Mouse (Mus musculus) testis, adult 2 months (tissue): Measurements from ENCODE around the gene Olfr1043. TPM values are rescaled to one million over a fixed set of nuclear protein-coding genes. Genes with fewer than 3 reads are reported as not detected.
"Not testable (repeated sequence)": the region's sequence is repeated elsewhere in the genome, so short reads cannot be mapped to it uniquely, and the experiment has no call there.

Experiments used
- H3K27ac ChIP-seq: fragments of 200-500 bp; 2 replicates; pipeline ENCODE4 v1.5.1; 2012; ENCODE audit warnings: low read depth, low read length; ENCODE audit not compliant: control insufficient read depth, insufficient read depth
- H3K27me3 ChIP-seq: fragments of 200-500 bp; 2 replicates; pipeline ENCODE4 v1.6.1; 2012; ENCODE audit warnings: mild to moderate bottlenecking, low read length, moderate library complexity; ENCODE audit not compliant: control insufficient read depth, insufficient read depth
- H3K36me3 ChIP-seq: fragments of 200-500 bp; 2 replicates; pipeline ENCODE4 v1.6.1; 2012; ENCODE audit warnings: mild to moderate bottlenecking, low read length; ENCODE audit not compliant: control insufficient read depth, insufficient read depth
- H3K4me1 ChIP-seq: fragments of 200-500 bp; 2 replicates; pipeline ENCODE4 v1.6.1; 2012; ENCODE audit warnings: low read length; ENCODE audit not compliant: control insufficient read depth, insufficient read depth
- H3K4me3 ChIP-seq: fragments of 200-500 bp; 2 replicates; pipeline ENCODE4 v1.5.1; 2012; ENCODE audit warnings: low read depth, mild to moderate bottlenecking, low read length, moderate library complexity, mixed read lengths; ENCODE audit not compliant: control insufficient read depth
- CTCF ChIP-seq: fragments of 200-500 bp; IDR thresholded peaks from 2 replicates; pipeline ENCODE4 v1.5.1; 2012; ENCODE audit warnings: low read depth, mild to moderate bottlenecking, inconsistent platforms, low read length, moderate library complexity; ENCODE audit not compliant: control insufficient read depth, insufficient read depth, insufficient replicate concordance
- POLR2A ChIP-seq: fragments of 200-500 bp; IDR thresholded peaks from 2 replicates; pipeline ENCODE4 v1.6.1; 2012; ENCODE audit warnings: low read depth, mild to moderate bottlenecking, inconsistent platforms, low read length, moderate library complexity; ENCODE audit not compliant: control insufficient read depth
- polyA plus RNA-seq: library from polyadenylated mRNA; depleted of rRNA; stranded (reverse); fragments of >200 nt; gene quantifications from 2 replicates; pipeline ENCODE4 v1.2.3, GENCODE M21; 2012; rRNA removed

Olfr1043 gene
- polyA plus RNA-seq: not detected in 2 replicates

DNA sequence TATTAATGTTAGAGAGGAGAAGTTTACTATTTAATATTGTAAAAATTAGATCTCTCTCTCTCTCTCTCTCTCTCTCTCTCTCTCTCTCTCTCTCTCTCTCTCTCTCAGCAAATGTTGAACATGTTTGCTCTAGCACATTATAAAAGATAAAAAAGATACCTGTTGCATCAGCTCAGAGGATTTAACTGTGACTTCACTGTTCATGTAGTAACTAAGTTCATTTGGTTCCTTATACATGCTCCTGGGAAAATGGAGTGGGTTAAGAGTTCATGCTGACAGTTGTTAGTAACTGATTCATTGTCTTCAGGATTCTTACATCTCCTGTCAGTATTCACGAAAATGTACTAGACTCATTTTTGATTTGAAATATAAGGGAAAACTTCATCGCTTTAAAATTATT is at the start of gene Olfr1043:
Olfr1043 (minus strand) TSS at position 101 of the 400 bp plus-strand sequence.
- Histone ChIP-seq H3K4me1 (no peaks in the 10 kb centered on the region), H3K27ac (no peak within 1 kb of the TSS), H3K4me3 (no peak within 1 kb of the TSS), H3K36me3 (no peaks in the 10 kb centered on the region), H3K27me3 (no peaks in the 10 kb centered on the region)
- TF ChIP-seq CTCF: no peak
- TF ChIP-seq POLR2A: no peak

DNA sequence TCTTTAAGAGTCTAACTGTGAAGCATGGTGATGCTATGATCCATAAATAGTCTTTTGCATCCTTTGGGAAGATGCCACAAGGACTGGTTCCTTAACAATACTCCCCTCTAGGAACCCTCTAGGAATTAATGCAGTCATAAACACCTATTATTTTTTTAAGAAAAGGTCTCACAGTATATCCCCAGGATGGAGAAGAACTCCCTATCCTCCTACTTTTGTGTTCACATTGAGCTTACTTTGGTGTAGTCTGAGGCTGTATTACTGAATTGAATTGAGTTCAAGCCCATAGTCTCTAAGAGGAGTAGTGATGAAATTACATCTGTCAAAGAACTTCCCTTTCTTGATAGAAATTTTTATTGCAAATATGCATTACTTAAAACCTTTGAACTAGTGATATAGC is 35.6 kb upstream of the Olfr1043 start, which contains the start of gene Olfr1045:
Olfr1045 (minus strand) TSS at position 101 of the 400 bp plus-strand sequence.
- H3K27ac ChIP-seq: no peak within 1 kb of the TSS
- H3K4me1 ChIP-seq: no peaks in the 10 kb centered on the region
- no peak within 1 kb of the TSS for H3K4me3 ChIP-seq
- no peaks in the 10 kb centered on the region for H3K36me3 ChIP-seq
- no peaks in the 10 kb centered on the region for H3K27me3 ChIP-seq
- no peak for TF ChIP-seq CTCF
- no peak for TF ChIP-seq POLR2A

DNA sequence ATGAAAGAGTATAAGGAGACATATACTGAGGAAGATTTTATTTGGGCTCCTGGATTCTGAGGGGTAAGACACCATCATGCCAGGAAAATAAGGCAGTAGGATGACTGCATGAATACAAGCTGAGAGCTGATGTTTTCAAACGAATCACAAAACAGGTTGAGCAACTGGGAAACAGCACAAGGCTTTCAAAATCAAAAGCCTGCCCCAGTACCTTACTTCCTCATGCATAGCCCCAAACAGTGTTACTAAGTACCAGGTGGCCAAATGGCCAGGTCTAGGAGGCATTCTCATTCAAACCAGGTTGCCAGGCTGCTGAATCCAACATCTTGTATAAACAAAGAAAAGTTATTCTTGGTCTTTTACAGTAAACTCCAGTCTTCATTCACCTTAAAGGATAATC is 28.5 kb upstream of the Olfr1043 start:
- no peak overlapping the region for H3K27ac ChIP-seq
- no peak overlapping the region for H3K4me3 ChIP-seq
- no peaks in the 10 kb centered on the region for H3K36me3 ChIP-seq
- TF ChIP-seq POLR2A (no peak), CTCF (no peak)
- no peaks in the 10 kb centered on the region for H3K4me1 ChIP-seq
- H3K27me3 ChIP-seq: no peaks in the 10 kb centered on the region

DNA sequence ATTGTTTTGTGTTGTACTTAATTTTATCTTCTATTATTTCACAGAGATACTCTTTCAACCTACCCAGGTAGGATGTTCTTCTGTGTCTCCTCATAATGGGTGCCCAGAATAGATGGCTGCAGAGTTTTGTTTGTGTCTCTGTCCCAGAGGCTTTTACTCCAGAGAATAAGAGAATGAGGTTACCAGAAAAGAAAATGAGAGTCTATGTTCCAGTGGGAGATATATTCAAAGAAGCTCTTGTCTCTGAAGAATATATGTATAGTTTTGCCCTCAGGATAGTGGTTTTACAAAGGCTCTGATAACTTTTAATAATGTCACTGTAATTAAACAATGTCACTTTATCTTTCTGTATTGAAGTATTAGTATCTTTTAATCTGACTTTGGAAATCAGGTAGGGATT is 18.3 kb upstream of the Olfr1043 start, which contains the start of gene Olfr52:
Olfr52 (minus strand) TSS at position 101 of the 400 bp plus-strand sequence.
- Histone ChIP-seq H3K27me3 (no peaks in the 10 kb centered on the region), H3K36me3 (no peaks in the 10 kb centered on the region)
- no peak for TF ChIP-seq CTCF
- no peak for TF ChIP-seq POLR2A

DNA sequence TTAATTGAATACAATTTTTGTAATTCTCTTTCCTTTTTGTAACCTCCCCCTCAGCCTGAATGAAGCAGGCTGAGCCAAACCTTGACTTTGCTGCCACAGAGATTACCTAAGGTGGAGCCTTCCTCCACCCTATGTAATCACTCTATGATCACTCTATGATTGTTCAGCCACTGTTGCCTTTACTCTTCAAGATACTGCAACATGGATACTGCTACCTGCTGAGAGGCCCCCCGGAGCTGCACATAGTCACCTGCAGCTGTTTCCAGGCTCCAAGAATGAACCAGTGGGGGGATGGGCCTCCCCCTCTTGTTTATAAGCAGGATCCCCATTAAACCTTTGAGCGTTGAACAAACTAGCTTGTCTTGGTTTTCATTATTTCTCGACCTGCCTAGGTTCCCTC is 12.6 kb upstream of the Olfr1043 start:
- Histone ChIP-seq H3K4me3 (no peak overlapping the region), H3K36me3 (no peaks in the 10 kb centered on the region), H3K4me1 (no peaks in the 10 kb centered on the region), H3K27me3 (no peaks in the 10 kb centered on the region), H3K27ac (no peak overlapping the region)
- TF ChIP-seq POLR2A (no peak), CTCF (no peak)

More for the DNA sequence above, 18.3 kb upstream of the Olfr1043 start, which contains the start of gene Olfr52:
- Histone ChIP-seq H3K4me3 (no peak within 1 kb of the TSS), H3K4me1 (no peaks in the 10 kb centered on the region), H3K27ac (no peak within 1 kb of the TSS)

DNA sequence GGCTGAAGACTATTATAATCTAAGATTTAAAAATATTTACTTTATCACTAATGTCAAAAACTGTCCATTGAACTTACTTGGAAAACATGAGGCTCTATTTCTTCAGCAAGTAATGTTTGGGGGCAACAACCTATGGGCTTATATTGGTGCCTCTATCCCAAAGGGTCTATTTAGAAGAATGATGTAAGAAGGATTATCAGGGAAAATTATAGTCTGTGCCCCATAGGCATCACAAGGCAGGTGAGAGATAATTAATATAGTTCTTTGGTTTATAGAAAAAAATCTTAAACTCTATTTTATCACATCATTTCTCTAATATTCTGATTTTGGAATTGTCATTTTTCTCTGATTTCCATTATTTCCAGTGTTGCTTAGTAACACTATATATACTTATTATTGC is 10.4 kb upstream of the Olfr1043 start, which contains the start of gene Olfr1044:
Olfr1044 (minus strand) TSS at position 101 of the 400 bp plus-strand sequence.
- Histone ChIP-seq H3K27me3 (no peaks in the 10 kb centered on the region), H3K27ac (no peak within 1 kb of the TSS), H3K4me1 (no peaks in the 10 kb centered on the region), H3K4me3 (no peak within 1 kb of the TSS), H3K36me3 (no peaks in the 10 kb centered on the region)
- no peak for TF ChIP-seq POLR2A
- TF ChIP-seq CTCF: no peak

DNA sequence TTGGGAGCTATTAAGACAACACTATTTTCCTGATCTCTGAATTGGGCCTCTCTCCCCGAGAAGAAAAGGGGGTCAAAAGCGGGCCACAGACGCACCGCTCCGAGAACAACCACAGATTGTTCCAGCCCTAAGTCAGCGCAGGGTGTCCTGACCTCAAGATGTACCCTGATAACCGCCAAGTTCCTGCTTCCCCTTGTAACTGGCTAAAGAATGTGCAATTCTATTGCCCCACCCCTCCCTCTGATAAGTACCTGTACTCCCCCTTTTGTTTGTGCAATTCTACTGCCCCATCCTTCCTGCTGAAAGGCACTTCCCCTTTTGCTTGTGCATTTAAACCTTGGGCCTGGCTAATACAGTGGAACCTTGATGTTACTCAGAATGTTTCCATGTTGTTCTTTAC is 8.1 kb upstream of the Olfr1043 start:
- not testable (repeated sequence) for H3K4me1 ChIP-seq, H3K36me3 ChIP-seq, H3K4me3 ChIP-seq, H3K27ac ChIP-seq, H3K27me3 ChIP-seq

DNA sequence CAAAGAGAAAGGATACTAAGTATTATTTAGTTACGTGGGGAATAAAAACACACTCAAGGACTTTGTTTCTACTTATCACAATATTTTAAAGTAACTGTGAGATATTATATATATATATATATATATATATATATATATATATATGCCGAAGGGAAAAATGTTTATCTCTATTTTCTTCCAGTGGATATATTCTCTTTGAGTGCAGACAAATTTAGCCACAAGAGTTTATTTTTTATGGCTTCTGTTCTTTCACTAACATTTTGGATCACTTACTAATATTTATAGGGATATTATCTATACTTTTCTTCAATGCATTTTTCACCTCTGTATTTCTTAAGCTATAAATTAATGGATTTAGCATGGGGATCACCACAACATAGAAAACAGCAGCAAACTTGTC is 5.6 kb downstream of the Olfr1043 start, which contains the start of gene Olfr1042:
Olfr1042 (minus strand) TSS at position 101 of the 400 bp plus-strand sequence.
- H3K4me1 ChIP-seq: no peaks in the 10 kb centered on the region
- no peaks in the 10 kb centered on the region for H3K27me3 ChIP-seq
- H3K27ac ChIP-seq: no peak within 1 kb of the TSS
- H3K36me3 ChIP-seq: no peaks in the 10 kb centered on the region
- TF ChIP-seq POLR2A (no peak), CTCF (no peak)
- H3K4me3 ChIP-seq: no peak within 1 kb of the TSS
